Mouse (Mus musculus) heart, embryonic 10.5 days (tissue): ENCODE measurements around the gene Cracr2b. TPM values are rescaled to one million over a fixed set of nuclear protein-coding genes. Genes with fewer than 3 reads are reported as not detected.
A peak's percentile ranks its signal among the peaks of the same experiment; 100 is the strongest.

ENCODE experiments used
- DNase-seq: peaks from one replicate; pipeline ENCODE4 v3.0.0-alpha.2; 2017; ENCODE audit warnings: low spot score
- H3K27ac ChIP-seq: fragments of 300-500 bp; sonication (generic); 2 replicates; pipeline ENCODE4 v1.5.1; 2016; ENCODE audit warnings: mild to moderate bottlenecking
- H3K27me3 ChIP-seq: fragments of 300-500 bp; sonication (generic); 2 replicates; pipeline ENCODE4 v1.6.1; 2016; ENCODE audit warnings: mild to moderate bottlenecking; ENCODE audit not compliant: poor library complexity, insufficient read depth, severe bottlenecking
- H3K36me3 ChIP-seq: fragments of 300-500 bp; sonication (generic); 2 replicates; pipeline ENCODE4 v1.6.1; 2016; ENCODE audit warnings: mild to moderate bottlenecking, moderate library complexity
- H3K4me1 ChIP-seq: fragments of 300-500 bp; sonication (generic); 2 replicates; pipeline ENCODE4 v1.6.1; 2016; ENCODE audit warnings: mild to moderate bottlenecking
- H3K4me3 ChIP-seq: fragments of 300-500 bp; sonication (generic); 2 replicates; pipeline ENCODE4 v1.5.1; 2016; ENCODE audit warnings: mild to moderate bottlenecking, moderate library complexity
- H3K9me3 ChIP-seq: fragments of 300-500 bp; sonication (generic); 2 replicates; pipeline ENCODE4 v1.6.1; 2016; ENCODE audit warnings: mild to moderate bottlenecking, moderate library complexity
- WGBS: fragments of 180-500 bp; shearing (Covaris S2); methylation state at CpG from one replicate; pipeline ENCODE4 v1.1.7; 2016; 5-methylcytosine and 5-hydroxymethylcytosine counted together
- polyA plus RNA-seq: library from polyadenylated mRNA; unstranded; fragments of >200 nt; fragmentation: Nextera tagmentation; extraction: Ambion mirVana; gene quantifications from 2 replicates; pipeline ENCODE4 v1.2.1, GENCODE M21; 2016

Gene Cracr2b
- polyA plus RNA-seq, 1 experiment from 2014 or later: 14.0 TPM

DNA sequence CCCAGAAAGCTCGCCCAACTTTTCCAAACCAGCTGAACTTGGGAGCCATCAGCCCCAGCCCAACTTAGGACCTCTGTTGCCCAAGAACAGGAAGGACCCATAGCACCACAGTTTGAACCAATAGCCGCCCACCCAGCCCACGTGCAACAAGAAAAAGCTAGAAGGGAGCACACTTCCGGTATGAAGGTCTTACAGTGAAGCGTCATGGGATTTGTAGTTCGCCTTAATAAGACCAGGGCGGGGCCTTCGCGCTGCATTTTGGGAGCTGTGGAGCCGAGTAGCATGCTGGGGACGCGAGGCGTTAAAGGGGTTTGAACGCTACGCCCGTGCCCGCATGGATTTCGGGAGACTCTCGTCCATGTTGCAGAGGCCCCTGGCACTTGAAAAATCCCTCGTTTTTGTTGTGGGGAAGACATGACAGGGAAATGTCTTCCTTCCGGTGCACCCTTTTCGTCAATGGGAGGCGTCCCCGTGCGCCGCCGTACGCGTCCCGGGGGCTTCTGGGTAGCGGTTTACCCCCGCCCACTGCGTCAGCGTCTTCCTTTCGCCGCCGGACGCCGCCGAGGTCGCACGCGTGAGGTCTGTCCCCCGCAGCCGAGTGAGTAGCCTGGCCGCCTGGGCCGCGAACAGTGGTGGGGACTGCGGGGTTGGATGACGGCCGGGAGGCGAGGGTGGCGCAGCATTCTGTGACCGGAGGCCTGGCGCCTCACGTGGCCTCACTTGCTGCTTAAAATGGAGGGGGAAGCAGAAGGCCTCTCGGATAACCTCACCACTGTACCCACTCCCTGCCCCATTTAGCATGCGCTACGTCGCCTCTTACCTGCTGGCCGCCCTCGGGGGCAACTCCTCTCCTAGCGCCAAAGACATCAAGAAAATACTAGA is 13.5 kb upstream of the Cracr2b start, which contains the start of gene Rplp2:
TSS of gene Rplp2 (plus strand) at position 261 of the 882 bp plus-strand sequence.
- Histone ChIP-seq H3K4me1 (peaks cover 27% of the 10 kb centered on the region), H3K27ac (peak within 1 kb of the TSS; percentile 97), H3K27me3 (no peaks in the 10 kb centered on the region), H3K36me3 (peaks cover 44% of the 10 kb centered on the region), H3K4me3 (peak within 1 kb of the TSS; percentile 84), H3K9me3 (no peaks in the 10 kb centered on the region)
- under 1% methylated on average over 63 of the region's 63 CpGs for WGBS
- DNase-seq: peak; percentile 97

DNA sequence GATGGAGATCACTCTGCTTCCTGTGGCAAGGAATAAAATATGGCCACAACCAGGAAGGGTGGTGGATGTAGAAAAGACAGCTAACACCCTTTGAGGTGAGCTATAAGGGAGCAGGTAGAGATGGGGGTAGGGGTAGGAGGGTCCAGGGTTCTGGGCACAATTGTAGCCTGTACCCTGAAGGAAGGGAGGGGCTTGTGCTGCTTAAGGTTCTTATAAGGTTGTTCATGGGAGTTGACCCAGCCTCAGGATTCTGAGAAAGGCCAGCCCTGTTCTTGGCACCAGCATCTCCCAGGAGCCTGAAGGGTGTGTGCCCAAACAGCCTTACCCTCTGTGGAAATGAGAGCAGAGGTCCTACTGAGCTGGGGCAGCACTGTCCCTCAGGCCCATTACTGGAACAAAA is 9.0 kb upstream of the Cracr2b start:
- DNase-seq: no peak
- Histone ChIP-seq H3K36me3 (peaks cover 42% of the 10 kb centered on the region), H3K4me3 (no peak overlapping the region), H3K27me3 (no peaks in the 10 kb centered on the region), H3K4me1 (peaks cover 36% of the 10 kb centered on the region), H3K9me3 (no peaks in the 10 kb centered on the region), H3K27ac (no peak overlapping the region)

DNA sequence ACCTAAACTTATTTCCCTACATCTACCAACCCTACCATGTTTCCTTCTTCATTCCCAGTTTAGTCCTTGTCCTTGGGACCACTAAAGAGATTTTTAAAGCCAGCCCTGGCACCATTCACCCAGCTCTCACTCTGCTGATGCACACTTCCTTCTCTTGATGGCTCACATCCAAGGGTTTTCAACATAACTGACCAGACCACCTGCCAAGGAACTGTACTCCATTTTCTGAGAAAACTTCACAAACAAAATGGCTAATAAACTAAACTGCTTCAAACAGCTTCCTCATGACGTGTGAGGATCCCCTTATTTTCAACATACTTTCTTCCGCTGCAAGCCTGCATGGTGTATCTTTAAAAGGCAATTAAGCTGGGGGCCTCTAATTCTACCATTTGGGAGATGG is 7.3 kb upstream of the Cracr2b start:
- Histone ChIP-seq H3K9me3 (no peaks in the 10 kb centered on the region), H3K27ac (no peak overlapping the region), H3K36me3 (peaks cover 51% of the 10 kb centered on the region), H3K4me1 (peaks cover 34% of the 10 kb centered on the region), H3K4me3 (no peak overlapping the region), H3K27me3 (peaks cover 12% of the 10 kb centered on the region)
- 78% methylated on average over 2 of the region's 2 CpGs for WGBS
- DNase-seq: no peak

DNA sequence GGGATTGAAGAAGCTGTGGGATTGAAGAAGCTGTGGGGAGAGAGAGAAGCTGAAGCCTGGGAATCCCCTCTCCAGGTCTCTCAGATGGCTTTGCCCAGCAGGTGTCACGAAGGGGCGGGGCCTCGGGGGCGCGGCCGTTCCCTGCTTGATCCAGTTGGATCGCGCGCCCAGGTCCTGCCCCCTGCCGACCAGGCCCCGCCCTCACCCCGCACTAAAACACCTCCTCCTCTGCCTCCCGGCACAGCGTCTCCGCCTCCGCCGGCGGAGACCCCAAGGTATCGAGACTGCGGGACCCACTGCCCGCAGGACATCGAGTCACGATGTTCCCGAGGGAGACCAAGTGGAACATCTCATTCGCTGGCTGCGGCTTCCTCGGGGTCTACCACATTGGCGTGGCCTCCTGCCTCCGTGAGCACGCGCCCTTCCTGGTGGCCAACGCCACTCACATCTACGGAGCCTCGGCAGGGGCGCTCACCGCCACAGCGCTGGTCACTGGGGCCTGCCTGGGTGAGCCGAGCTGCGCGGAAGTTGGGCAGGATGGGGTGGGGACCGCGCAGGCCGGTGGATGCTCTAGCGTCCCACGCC is 5.8 kb upstream of the Cracr2b start, which contains the start of gene Pnpla2:
TSS of gene Pnpla2 (plus strand) at position 232 of the 585 bp plus-strand sequence.
- Histone ChIP-seq H3K4me3 (peak within 1 kb of the TSS; percentile 82), H3K4me1 (peaks cover 30% of the 10 kb centered on the region), H3K27ac (peak within 1 kb of the TSS; percentile 87), H3K27me3 (peaks cover 27% of the 10 kb centered on the region), H3K9me3 (no peaks in the 10 kb centered on the region), H3K36me3 (peaks cover 49% of the 10 kb centered on the region)
- DNase-seq: peak; percentile 97
- under 1% methylated on average over 43 of the region's 45 CpGs for WGBS

DNA sequence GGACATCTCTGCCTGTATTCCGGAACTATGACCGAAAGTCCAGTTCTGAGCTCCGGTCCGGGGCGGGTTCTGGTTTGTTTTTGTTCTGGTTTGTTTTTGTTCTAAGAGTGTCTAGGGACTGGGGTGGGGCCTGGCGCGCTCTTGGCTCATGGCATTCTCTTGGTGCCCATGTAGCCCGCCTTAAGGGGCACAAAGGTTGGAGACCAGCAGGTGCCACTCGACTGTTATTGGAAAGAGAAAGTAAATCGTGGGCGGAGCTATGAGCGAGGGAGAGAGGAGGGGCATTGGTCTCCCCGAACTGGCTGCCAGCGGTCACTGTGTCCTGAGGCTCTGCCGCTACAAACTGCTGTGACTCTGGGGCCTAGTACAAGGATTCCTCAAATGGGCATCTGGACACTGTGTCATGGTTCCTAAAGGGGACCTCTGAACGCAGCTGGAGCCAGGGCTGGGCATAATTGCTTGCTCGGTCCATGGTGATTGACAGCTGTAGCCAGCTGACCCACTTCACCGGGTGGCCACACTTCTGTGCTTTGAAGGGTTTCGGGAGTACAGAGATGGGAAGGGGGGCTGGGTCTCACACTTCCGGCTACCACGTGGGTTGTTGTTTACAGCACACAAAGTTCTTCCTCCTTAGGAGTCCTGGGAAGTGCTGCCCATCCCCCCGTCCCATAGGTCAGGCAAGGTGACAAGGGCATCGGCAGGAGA is 5.1 kb upstream of the Cracr2b start:
- Histone ChIP-seq H3K4me3 (peak overlapping the region; percentile 82), H3K36me3 (peaks cover 42% of the 10 kb centered on the region), H3K27ac (peak overlapping the region; percentile 87), H3K9me3 (no peaks in the 10 kb centered on the region), H3K27me3 (peaks cover 34% of the 10 kb centered on the region), H3K4me1 (peaks cover 32% of the 10 kb centered on the region)
- WGBS: 2% methylated on average over 23 of the region's 23 CpGs
- peak; percentile 88 for DNase-seq

DNA sequence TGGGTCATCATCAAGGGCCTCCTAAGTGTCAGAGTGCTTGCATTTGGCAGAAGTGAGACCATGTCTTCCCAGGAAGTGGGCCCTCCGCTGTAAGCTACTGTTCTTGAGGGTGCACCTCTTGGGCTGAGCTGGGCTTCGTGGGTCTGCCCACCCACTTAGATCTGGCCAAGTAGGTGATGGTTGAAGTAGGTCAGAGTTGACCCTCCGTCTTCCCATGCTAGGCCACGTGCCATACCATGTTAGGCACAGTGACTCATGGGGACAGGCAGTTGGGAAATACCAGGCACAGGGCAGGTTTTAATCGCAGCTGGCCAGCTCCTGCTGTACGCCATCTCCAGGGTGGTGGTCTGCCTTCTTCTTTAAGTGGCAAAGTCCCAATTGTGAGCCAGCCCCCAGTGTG is 4.2 kb upstream of the Cracr2b start:
- peaks cover 32% of the 10 kb centered on the region for H3K36me3 ChIP-seq
- WGBS: 84% methylated on average over 6 of the region's 6 CpGs
- H3K27me3 ChIP-seq: peaks cover 43% of the 10 kb centered on the region
- no peak for DNase-seq
- no peak overlapping the region for H3K27ac ChIP-seq
- H3K4me1 ChIP-seq: peaks cover 41% of the 10 kb centered on the region
- no peak overlapping the region for H3K4me3 ChIP-seq
- H3K9me3 ChIP-seq: no peaks in the 10 kb centered on the region

DNA sequence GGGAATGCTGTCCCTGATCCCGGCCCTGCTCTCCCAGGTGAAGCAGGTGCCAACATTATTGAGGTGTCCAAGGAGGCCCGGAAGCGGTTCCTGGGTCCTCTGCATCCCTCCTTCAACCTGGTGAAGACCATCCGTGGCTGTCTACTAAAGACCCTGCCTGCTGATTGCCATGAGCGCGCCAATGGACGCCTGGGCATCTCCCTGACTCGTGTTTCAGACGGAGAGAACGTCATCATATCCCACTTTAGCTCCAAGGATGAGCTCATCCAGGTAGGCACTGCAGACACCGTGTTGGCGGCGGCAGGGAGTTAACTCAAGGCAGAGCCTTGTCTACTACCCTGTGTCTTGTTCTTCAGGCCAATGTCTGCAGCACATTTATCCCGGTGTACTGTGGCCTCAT is 3.7 kb upstream of the Cracr2b start:
- H3K36me3 ChIP-seq: peaks cover 27% of the 10 kb centered on the region
- H3K27me3 ChIP-seq: peaks cover 48% of the 10 kb centered on the region
- no peak overlapping the region for H3K27ac ChIP-seq
- no peak for DNase-seq
- H3K4me1 ChIP-seq: peaks cover 46% of the 10 kb centered on the region
- H3K4me3 ChIP-seq: no peak overlapping the region
- WGBS: 86% methylated on average over 14 of the region's 14 CpGs
- no peaks in the 10 kb centered on the region for H3K9me3 ChIP-seq

DNA sequence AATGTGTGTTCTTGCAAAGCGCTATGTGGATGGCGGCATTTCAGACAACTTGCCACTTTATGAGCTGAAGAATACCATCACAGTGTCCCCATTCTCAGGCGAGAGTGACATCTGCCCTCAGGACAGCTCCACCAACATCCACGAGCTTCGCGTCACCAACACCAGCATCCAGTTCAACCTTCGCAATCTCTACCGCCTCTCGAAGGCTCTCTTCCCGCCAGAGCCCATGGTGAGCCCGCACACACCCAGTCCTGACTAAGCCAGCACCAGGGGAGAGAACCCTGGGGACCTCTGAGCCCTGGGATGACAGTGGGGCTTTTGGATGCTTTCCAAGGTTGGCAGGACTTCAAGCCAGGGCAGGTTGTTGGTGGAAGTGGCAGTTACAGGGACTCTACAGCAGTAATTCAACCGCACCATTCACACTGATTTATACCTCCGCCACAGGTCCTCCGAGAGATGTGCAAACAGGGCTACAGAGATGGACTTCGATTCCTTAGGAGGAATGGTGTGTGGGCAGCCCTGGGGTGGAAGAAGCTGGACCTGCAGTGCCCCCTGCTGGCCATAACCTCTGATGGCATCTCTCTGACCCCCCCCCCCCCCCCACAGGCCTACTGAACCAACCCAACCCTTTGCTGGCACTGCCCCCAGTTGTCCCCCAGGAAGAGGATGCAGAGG is 2.8 kb upstream of the Cracr2b start:
- no peak overlapping the region for H3K27ac ChIP-seq
- WGBS: 78% methylated on average over 15 of the region's 15 CpGs

DNA sequence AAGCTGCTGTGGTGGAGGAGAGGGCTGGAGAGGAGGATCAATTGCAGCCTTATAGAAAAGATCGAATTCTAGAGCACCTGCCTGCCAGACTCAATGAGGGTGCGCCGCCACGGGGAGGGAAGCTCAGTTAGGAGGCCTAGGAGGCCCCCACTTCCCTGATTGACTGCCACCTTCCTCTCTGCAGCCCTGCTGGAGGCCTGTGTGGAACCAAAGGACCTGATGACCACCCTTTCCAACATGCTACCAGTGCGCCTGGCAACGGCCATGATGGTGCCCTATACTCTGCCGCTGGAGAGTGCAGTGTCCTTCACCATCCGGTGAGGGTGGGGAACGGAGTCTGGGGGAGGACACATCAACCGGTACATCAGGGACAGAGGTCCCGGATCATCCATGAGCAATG is 2.2 kb upstream of the Cracr2b start:
- H3K4me1 ChIP-seq: peaks cover 53% of the 10 kb centered on the region
- 82% methylated on average over 11 of the region's 11 CpGs for WGBS
- no peak overlapping the region for H3K27ac ChIP-seq
- no peaks in the 10 kb centered on the region for H3K9me3 ChIP-seq
- H3K36me3 ChIP-seq: peaks cover 25% of the 10 kb centered on the region
- no peak overlapping the region for H3K4me3 ChIP-seq
- no peak for DNase-seq
- H3K27me3 ChIP-seq: peaks cover 63% of the 10 kb centered on the region

More for the DNA sequence above, 2.8 kb upstream of the Cracr2b start:
- Histone ChIP-seq H3K4me1 (peaks cover 49% of the 10 kb centered on the region), H3K36me3 (peaks cover 25% of the 10 kb centered on the region), H3K9me3 (no peaks in the 10 kb centered on the region), H3K4me3 (no peak overlapping the region), H3K27me3 (peaks cover 57% of the 10 kb centered on the region)
- DNase-seq: no peak

DNA sequence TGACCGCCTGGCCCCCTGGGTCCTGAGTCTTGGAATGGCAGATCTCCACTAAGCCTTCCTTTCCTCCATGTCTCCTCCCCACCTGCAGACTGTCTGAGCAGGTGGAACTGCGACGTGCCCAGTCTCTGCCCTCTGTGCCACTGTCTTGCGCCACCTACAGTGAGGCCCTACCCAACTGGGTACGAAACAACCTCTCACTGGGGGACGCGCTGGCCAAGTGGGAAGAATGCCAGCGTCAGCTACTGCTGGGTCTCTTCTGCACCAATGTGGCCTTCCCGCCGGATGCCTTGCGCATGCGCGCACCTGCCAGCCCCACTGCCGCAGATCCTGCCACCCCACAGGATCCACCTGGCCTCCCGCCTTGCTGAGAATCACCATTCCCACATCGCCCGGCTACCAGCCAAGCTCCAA is 1.6 kb upstream of the Cracr2b start:
- Histone ChIP-seq H3K27me3 (peaks cover 69% of the 10 kb centered on the region), H3K27ac (no peak overlapping the region), H3K9me3 (no peaks in the 10 kb centered on the region), H3K4me3 (no peak overlapping the region), H3K36me3 (peaks cover 25% of the 10 kb centered on the region), H3K4me1 (peaks cover 59% of the 10 kb centered on the region)
- 83% methylated on average over 17 of the region's 17 CpGs for WGBS
- DNase-seq: no peak

DNA sequence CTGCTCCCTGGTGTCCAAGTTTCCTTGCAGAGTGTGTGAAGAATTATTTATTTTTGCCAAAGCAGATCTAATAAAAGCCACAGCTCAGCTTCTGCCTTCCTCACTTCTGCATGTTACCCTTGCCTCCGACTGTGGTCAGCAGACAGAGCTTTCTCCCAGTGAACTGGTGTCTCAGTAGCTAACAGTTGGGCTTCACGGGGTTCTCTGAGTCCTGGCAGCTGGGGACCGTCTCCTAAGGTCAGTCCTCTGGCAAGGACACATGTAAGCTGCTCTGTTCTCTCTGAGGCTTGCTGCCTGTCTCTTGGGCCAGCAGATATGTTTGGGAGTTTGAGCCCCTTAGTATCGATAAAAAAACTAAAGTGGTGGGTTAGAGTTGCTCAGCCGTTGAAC is 898 bp upstream of the Cracr2b start:
- Histone ChIP-seq H3K36me3 (peaks cover 25% of the 10 kb centered on the region), H3K27ac (no peak overlapping the region), H3K4me1 (peaks cover 59% of the 10 kb centered on the region), H3K9me3 (no peaks in the 10 kb centered on the region), H3K27me3 (peaks cover 76% of the 10 kb centered on the region), H3K4me3 (no peak overlapping the region)
- WGBS: 66% methylated on average over 5 of the region's 5 CpGs
- no peak for DNase-seq

DNA sequence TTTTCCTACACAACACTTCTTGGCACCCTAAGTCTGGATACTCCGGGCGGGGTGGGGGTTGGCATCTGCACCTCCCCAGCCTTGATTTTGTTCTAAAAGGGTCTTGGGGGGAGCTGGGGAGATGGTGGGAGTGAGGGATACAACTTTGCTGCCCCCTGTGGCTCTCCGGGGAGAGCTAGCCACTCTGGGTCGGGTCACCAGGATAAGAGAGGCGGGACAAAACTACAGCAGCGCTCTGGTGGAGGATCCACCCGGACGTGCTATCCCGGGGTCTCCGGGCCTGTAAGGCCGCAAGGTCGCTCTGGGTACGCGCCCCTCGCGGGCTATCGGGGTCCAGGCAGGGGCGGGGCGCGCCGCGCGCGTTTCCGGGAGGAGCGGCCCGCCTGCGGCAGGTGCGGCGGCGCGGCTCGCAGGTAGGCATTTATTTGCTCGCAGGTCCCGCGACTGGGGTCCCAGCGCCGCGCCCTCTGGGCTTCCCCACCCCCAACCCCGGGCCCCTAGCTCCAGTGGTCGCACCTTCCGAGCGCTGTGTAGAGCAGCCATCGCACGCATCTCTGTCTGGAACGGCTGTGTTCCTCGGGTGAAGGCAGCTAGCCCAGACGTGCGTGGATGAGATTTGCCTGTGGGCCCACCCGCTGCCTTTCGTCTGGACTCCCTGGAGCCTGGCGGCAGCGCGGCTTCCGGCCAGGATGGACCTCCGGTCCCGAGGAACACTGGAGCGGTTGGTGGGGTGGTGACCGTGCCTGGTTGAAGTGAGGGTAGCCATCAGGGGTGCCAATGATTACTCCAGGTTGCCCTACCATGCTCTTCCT is 833 bp downstream of the Cracr2b start:
- peaks cover 58% of the 10 kb centered on the region for H3K4me1 ChIP-seq
- peak overlapping the region; percentile 67 for H3K4me3 ChIP-seq
- 2% methylated on average over 59 of the region's 59 CpGs for WGBS
- H3K27ac ChIP-seq: peak overlapping the region; percentile 85
- H3K27me3 ChIP-seq: peaks cover 93% of the 10 kb centered on the region
- no peaks in the 10 kb centered on the region for H3K9me3 ChIP-seq
- H3K36me3 ChIP-seq: peaks cover 25% of the 10 kb centered on the region
- DNase-seq: no peak
